Mouse (Mus musculus) Patski (cell line): ENCODE data around the gene Calm1. TPM values are rescaled to one million over a fixed set of nuclear protein-coding genes. Genes with fewer than 3 reads are reported as not detected.
"Not testable (repeated sequence)": the region's sequence is repeated elsewhere in the genome, so short reads cannot be mapped to it uniquely, and the experiment has no call there.

Source experiments
- ATAC-seq: fragments of 100-300 bp; one replicate; pipeline ENCODE4 v1.8.0; 2021
- CTCF ChIA-PET: fragments of 350-600 bp; sonication (Branson Sonifier 250); formaldehyde crosslinking; loops from one replicate; lab custom pipeline; 2022; ENCODE audit warnings: inconsistent platforms; lab: Charles Lee
- POLR2A ChIA-PET: fragments of 350-600 bp; sonication (Branson Sonifier 250); formaldehyde crosslinking; loops from one replicate; lab custom pipeline; 2022; ENCODE audit warnings: antibody characterized with exemption, inconsistent platforms; lab: Charles Lee
- DNase-seq: peaks from one replicate; pipeline ENCODE4 v3.0.0-alpha.2; 2011; ENCODE audit warnings: low read depth, low spot score
- H3K27me3 ChIP-seq: fragments of 371-371 bp; one replicate; pipeline ENCODE4 v1.5.1; 2021
- CTCF ChIP-seq: fragments of 100-300 bp; IDR thresholded peaks from one replicate; pipeline ENCODE4 v1.5.1; 2021
- in situ Hi-C: fragments of 300-500 bp; cut with MboI; formaldehyde crosslinking; loops from 3 replicates; pipeline ENCODE4 v1.11.1; 2018; ENCODE audit warnings: low pct_unique_long_range_greater_than_20kb, mixed read lengths
- polyA plus RNA-seq: library from polyadenylated mRNA; unstranded; gene quantifications from one replicate; pipeline ENCODE4 v1.2.3, GENCODE M21; 2021

Calm1 gene
- polyA plus RNA-seq, 1 experiment from 2014 or later = 442 TPM

- DNase-seq (no peak), ATAC-seq (no peak)
- ChIA-PET CTCF (no interaction called here), POLR2A (no interaction called here)
- in situ Hi-C loops = loop anchor here (10.0 kb wide), 1 partner anchor 218 kb away; no protein-coding TSS in a partner anchor
- TF ChIP-seq CTCF = no peak
- no peaks in the 10 kb centered on the region for H3K27me3 ChIP-seq
Measured at GRCm38 (mm10) chr12:100206521-100206920, 7.3 kb downstream of the Calm1 start.

GRCm38 (mm10) chr12:100206926-100207325 lies 7.7 kb downstream of the Calm1 start:
- in situ Hi-C loops = loop anchor here (10.0 kb wide), 1 partner anchor 218 kb away; no protein-coding TSS in a partner anchor
- H3K27me3 ChIP-seq = no peaks in the 10 kb centered on the region
- ATAC-seq (no peak), DNase-seq (no peak)
- ChIA-PET POLR2A (no interaction called here), CTCF (no interaction called here)
- no peak for TF ChIP-seq CTCF

DNA sequence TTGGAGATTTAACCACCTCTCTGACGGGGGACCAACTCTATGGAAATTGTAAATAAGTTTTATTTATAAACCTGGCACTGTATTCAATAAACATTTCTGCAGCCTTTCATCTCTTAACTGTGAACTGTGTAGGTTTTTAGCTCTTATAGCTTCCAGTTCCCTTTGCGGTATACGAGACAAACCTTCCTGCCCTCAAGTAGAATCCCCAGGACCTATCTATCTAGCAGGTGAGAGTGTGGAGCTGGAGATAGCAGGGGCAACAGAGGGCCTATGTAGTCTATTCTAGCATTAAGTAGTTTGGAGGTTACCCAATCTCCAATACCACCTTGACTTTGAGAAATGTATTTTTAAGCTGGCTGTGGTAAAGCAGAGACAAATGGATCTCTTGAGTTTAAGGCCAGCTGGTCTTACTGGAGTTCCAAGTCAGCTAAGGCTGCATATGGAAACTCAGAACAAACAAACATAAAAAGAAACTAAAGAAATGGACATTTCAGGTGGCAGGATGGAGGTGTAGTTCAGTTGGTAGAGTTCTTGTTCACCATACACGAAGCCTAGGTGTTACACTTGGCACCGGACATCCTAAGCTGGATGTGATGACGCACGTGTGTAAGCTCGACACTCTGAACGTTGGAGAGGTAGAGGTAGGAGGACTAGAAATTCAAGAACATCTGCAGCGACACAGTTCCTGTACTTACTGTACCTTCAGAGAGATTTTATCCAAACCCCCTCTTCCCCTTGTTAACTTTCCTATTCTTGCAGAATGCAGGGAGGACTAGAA lies 10.7 kb downstream of the Calm1 start:
- H3K27me3 ChIP-seq = no peaks in the 10 kb centered on the region
- ChIA-PET CTCF (interaction anchor here (0.7 to 2.0 kb wide), 2 partner anchors 8 to 71 kb away, joined by 3 to 15 read pairs; no protein-coding TSS in a partner anchor), POLR2A (interaction anchor here (0.6 to 0.7 kb wide), 2 partner anchors 84 to 116 kb away, joined by 3 read pairs; no protein-coding TSS in a partner anchor)
- no peak for TF ChIP-seq CTCF
- no peak for ATAC-seq
- in situ Hi-C loops = loop anchor here (10.0 kb wide), 1 partner anchor 215 kb away; no protein-coding TSS in a partner anchor
- no peak for DNase-seq

GRCm38 (mm10) chr12:100210973-100211372 lies 11.7 kb downstream of the Calm1 start:
- no peak for TF ChIP-seq CTCF
- in situ Hi-C loops = no loop called here
- DNase-seq (no peak), ATAC-seq (peak; percentile 79)
- ChIA-PET POLR2A (interaction anchor here (0.7 kb wide), 1 partner anchor 114 kb away, joined by 3 read pairs; no protein-coding TSS in a partner anchor), CTCF (interaction anchor here (2.0 kb wide), 1 partner anchor 9 kb away, joined by 15 read pairs; no protein-coding TSS in a partner anchor)
- no peaks in the 10 kb centered on the region for H3K27me3 ChIP-seq

DNA sequence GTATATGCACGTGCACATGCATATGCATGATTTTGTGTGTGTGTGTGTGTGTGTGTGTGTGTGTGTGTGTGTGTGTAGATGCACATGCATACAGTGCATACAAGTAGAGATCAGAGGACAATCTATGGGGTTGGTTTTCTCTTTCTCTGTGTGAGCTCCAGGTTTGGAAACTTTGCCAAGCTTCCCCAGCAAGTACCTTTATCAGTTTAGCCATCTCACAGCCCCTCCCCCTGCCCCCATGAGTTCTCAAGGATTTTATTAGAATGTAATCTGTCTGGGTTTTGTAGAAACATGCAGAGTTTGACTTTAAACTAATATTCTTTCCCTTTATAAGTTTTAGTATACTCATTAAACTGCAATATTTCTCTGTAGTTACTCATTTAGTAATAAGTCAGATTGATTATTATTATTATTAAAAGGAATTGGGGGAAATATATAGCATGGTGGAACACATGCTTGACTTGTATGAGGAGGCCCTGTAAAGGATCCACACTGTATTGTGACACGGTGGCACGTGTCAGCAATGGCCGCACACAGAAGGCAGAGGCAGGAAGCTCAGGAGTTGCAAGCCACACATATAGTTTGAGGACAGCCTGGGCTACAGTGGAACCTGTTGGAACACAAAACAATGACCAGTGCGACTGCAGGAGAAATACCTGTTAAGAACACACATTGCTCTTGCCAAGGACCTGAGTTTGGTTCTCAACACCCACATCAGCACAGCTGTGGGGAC lies 12.4 kb downstream of the Calm1 start:
- TF ChIP-seq CTCF = no peak
- ChIA-PET POLR2A (no interaction called here), CTCF (interaction anchor here (1.6 kb wide), 1 partner anchor 40 kb away, joined by 3 read pairs; no protein-coding TSS in a partner anchor)
- in situ Hi-C loops = no loop called here
- no peaks in the 10 kb centered on the region for H3K27me3 ChIP-seq
- DNase-seq (no peak), ATAC-seq (no peak)

DNA sequence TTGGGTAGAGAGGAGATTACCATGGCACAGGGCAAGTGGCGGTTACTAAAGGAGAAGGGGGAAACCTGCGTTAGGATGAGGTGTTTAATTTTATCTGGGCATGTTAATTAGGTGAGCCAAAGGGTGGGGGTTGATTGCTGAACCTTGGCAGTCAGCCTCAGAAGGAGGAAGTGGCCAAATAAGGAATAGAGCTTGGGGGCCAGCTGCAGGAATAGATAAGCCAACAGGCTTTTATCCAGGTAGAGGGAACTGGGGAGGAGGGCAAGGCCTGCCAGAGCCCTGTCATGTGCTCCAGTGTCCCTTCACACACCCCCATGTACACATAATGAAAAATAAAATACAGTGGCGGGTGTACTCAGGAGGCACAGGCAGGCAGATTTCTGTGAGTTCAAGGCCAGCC lies 13.2 kb downstream of the Calm1 start:
- no peak for ATAC-seq
- ChIA-PET CTCF (interaction anchor here (1.6 kb wide), 1 partner anchor 39 kb away, joined by 3 read pairs; no protein-coding TSS in a partner anchor), POLR2A (no interaction called here)
- DNase-seq = no peak
- TF ChIP-seq CTCF = no peak
- no peaks in the 10 kb centered on the region for H3K27me3 ChIP-seq
- in situ Hi-C loops = no loop called here

- H3K27me3 ChIP-seq = no peaks in the 10 kb centered on the region
- POLR2A ChIA-PET = interaction anchor here (0.6 kb wide), 1 partner anchor 264 kb away, joined by 3 read pairs; no protein-coding TSS in a partner anchor
- CTCF ChIA-PET = interaction anchor here (1.6 kb wide), 1 partner anchor 38 kb away, joined by 3 read pairs; no protein-coding TSS in a partner anchor
- TF ChIP-seq CTCF = no peak
- DNase-seq (no peak), ATAC-seq (no peak)
- in situ Hi-C loops = no loop called here
Measured at GRCm38 (mm10) chr12:100213162-100213561, 13.9 kb downstream of the Calm1 start.

- ChIA-PET CTCF (no interaction called here), POLR2A (interaction anchor here (0.7 kb wide), 1 partner anchor 140 kb away, joined by 4 read pairs; no protein-coding TSS in a partner anchor)
- no peaks in the 10 kb centered on the region for H3K27me3 ChIP-seq
- no peak for DNase-seq
- TF ChIP-seq CTCF = no peak
- in situ Hi-C loops = no loop called here
- ATAC-seq = no peak
Measured at GRCm38 (mm10) chr12:100214156-100214555, 14.9 kb downstream of the Calm1 start.

- no peaks in the 10 kb centered on the region for H3K27me3 ChIP-seq
- no peak for ATAC-seq
- POLR2A ChIA-PET = interaction anchor here (0.7 kb wide), 1 partner anchor 140 kb away, joined by 4 read pairs; no protein-coding TSS in a partner anchor
- CTCF ChIA-PET = no interaction called here
- in situ Hi-C loops = no loop called here
- no peak for DNase-seq
- TF ChIP-seq CTCF = no peak
Measured at GRCm38 (mm10) chr12:100214738-100215137, 15.5 kb downstream of the Calm1 start.

DNA sequence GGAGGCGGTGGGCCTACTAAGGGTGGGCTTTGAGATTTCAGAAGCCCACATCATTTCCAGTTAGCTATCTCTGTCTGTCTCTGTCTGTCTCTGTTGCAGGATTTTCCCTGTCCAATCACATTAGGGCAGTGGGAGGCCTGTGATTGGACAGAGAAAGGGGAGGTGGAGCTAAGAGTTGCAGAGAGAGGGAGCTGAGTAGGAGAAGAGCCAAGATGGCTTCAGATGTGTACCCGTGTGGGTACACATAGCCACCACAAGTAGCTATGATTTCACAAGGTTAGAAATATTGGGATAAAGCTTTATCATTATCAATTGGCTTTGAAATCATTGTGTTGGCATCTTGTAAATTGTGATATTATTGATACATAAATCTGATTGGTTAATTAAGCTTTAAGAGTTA lies 17.9 kb downstream of the Calm1 start:
- POLR2A ChIA-PET, ATAC-seq, DNase-seq, in situ Hi-C loops, H3K27me3 ChIP-seq: not testable (repeated sequence)
- CTCF ChIA-PET = interaction anchor here (1.3 to 1.6 kb wide), 2 partner anchors 11 to 239 kb away, joined by 3 to 4 read pairs; no protein-coding TSS in a partner anchor
